In the genomic region with DNA sequence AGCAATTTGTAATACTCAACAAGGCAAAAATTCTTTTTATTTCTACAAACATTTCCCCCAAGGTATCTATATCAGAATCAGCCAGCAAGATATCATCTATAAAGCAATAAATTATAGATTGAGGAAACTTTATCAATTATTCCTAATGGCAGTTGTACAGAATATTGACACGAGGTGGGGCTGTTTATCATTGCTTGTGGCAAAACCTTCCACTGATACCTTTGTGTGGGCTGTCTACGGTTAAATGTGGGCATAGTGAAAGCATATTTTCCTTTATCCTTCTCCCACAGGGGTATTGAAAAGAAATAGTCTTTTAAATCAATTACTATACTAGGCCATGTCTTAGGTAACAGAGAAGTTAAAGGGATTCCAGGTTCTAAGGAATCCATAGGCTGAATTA, we compare ENCODE assay signal across 32 mouse cellular contexts. TPM values are rescaled to one million over a fixed set of nuclear protein-coding genes. Genes with fewer than 3 reads are reported as not detected.
"Had no signal": no experiment of that assay in that cellular context is flagged by ENCODE, and none has a peak within 500 bp of the region (broad histone marks: within the 10 kb centered on the region; RNA-seq: fewer than 3 reads in every experiment).

No protein-coding gene starts in this region.

- H3K9ac ChIP-seq: limb, embryonic 12.5 days; limb, embryonic 13.5 days; limb, embryonic 15.5 days; liver, embryonic 12.5 days; liver, embryonic 13.5 days; liver, embryonic 14.5 days; liver, embryonic 15.5 days; liver, postnatal 0 days; lung, embryonic 14.5 days; lung, embryonic 15.5 days; midbrain, embryonic 12.5 days; midbrain, embryonic 13.5 days; midbrain, embryonic 15.5 days; neural tube, embryonic 12.5 days had no signal

- H3K27ac ChIP-seq: limb, embryonic 10.5 days; limb, embryonic 12.5 days; limb, embryonic 13.5 days; limb, embryonic 15.5 days; liver, embryonic 12.5 days; liver, embryonic 13.5 days; liver, embryonic 14.5 days; liver, embryonic 15.5 days; lung, embryonic 15.5 days; macrophage; midbrain, embryonic 10.5 days; midbrain, embryonic 12.5 days; midbrain, embryonic 13.5 days; midbrain, embryonic 15.5 days; neural tube, embryonic 12.5 days had no signal

- H3K4me3 ChIP-seq: limb, embryonic 10.5 days; limb, embryonic 12.5 days; limb, embryonic 13.5 days; limb, embryonic 15.5 days; liver, embryonic 12.5 days; liver, embryonic 13.5 days; liver, embryonic 15.5 days; lung, embryonic 15.5 days; megakaryocyte, embryonic 14.5 days; midbrain, embryonic 10.5 days; midbrain, embryonic 12.5 days; midbrain, embryonic 13.5 days; midbrain, embryonic 15.5 days; myocyte; neural tube, embryonic 12.5 days had no signal

- H3K4me1 ChIP-seq: liver, embryonic 13.5 days; liver, embryonic 15.5 days; midbrain, embryonic 12.5 days; neural tube, embryonic 12.5 days had no signal

- H3K27me3 ChIP-seq: limb, embryonic 12.5 days; limb, embryonic 13.5 days; limb, embryonic 15.5 days; lung, embryonic 15.5 days; midbrain, embryonic 12.5 days; midbrain, embryonic 13.5 days; midbrain, embryonic 15.5 days; neural tube, embryonic 12.5 days had no signal

- H3K9me3 ChIP-seq: limb, embryonic 10.5 days; limb, embryonic 12.5 days; limb, embryonic 13.5 days; limb, embryonic 15.5 days; liver, embryonic 12.5 days; liver, embryonic 13.5 days; liver, embryonic 15.5 days; lung, embryonic 15.5 days; midbrain, embryonic 12.5 days; midbrain, embryonic 13.5 days; midbrain, embryonic 15.5 days; neural tube, embryonic 12.5 days had no signal

- DNase-seq: left cerebral cortex, postnatal 4 days; liver; liver, embryonic 13.5 days; liver, postnatal 0 days; lung, adult 18-20 months; lung, embryonic 14.5 days; lung, postnatal 10 days; lung, postnatal 14 days; lung, postnatal 36 days; lung, postnatal 4 days; midbrain, embryonic 14.5 days had no signal

- H3K36me3 ChIP-seq: limb, embryonic 10.5 days; limb, embryonic 12.5 days; limb, embryonic 13.5 days; limb, embryonic 15.5 days; liver, embryonic 12.5 days; liver, embryonic 13.5 days; liver, embryonic 15.5 days; lung, embryonic 15.5 days; midbrain, embryonic 10.5 days; midbrain, embryonic 12.5 days; midbrain, embryonic 13.5 days; midbrain, embryonic 15.5 days; neural tube, embryonic 12.5 days had no signal

- H3K4me2 ChIP-seq: limb, embryonic 12.5 days; limb, embryonic 13.5 days; limb, embryonic 15.5 days; liver, embryonic 11.5 days; liver, embryonic 12.5 days; liver, embryonic 13.5 days; liver, embryonic 15.5 days; lung, embryonic 14.5 days; lung, embryonic 15.5 days; midbrain, embryonic 11.5 days; midbrain, embryonic 12.5 days; midbrain, embryonic 13.5 days; midbrain, embryonic 15.5 days; neural tube, embryonic 12.5 days had no signal

RNA-seq across cellular contexts. Expression of gene Zfp37, which starts 17.4 kb away (rescaled TPM):
- total RNA-seq: megakaryocyte, adult 5-6 weeks; megakaryocyte-erythroid progenitor cell, adult 5-6 weeks; monocyte, adult 5-6 weeks had no signal
